Mouse (Mus musculus) spleen, adult 18-20 months (tissue): ENCODE measurements around the gene Limch1.

Experiments used
- DNase-seq, 2 experiments: peaks; one replicate each; pipeline ENCODE4 v3.0.0; 2022; ENCODE audit warnings: mixed read lengths in 2 of 2

Gene Limch1

DNA sequence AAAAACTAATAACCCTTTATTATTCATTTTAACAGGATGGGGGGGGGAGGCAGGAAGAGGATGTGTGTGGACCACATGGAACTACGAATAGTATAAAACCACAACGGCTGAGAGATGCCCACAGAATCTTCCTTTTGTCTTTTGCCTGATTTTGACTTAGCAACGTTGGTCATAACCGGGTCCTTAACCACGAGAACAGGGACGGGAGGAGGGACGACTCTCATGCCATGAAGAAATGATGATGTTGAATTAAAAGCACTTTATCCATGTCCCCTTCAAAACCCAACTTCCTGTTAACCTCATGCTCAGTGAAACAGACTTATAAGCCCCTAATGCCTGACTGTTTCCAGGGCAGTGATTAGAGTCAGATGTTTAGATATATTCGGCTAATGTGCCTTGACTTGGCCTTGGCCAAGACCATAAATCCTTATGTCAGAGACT, 41.0 kb downstream of the Limch1 start:
- DNase-seq = no peak

DNA sequence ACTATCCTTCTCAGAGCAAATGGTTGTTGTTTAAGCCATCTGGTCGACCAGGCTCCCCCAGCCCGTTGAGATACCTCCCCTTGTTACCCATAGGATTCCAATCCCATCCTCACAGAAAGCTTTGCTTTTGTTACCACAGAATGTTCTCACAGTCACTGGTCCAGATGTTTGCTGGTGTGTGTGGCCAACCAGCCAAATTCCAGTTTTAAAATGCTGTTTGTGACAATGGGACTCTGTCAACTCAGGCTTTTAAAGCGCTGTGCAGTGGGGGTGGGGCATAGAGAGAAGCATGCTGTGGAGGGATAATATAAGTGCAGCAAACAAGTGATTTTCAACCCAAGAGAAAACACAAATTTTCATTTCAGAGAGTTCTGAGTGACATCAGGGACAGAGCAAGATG, 43.4 kb downstream of the Limch1 start:
- DNase-seq = no peak

DNA sequence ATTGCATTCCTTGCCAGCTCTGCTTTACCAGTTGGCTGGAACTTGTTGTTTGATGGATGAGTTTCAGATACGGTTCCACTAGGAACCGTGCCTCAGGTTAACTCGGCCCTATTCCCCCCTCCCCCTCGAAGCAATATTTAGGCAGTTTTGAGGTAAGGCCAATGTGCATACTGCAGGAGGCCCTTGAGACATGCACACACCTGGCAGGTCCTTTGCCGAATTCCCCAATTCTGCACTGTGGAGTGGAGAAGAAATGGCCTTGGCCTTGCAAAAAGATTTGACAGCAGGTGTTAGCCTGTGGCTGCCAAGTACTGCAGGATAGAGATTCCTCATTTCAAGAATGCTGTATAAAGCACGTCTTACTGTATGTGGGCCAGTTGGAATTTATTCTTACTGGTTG, 45.5 kb downstream of the Limch1 start:
- no peak for DNase-seq

DNA sequence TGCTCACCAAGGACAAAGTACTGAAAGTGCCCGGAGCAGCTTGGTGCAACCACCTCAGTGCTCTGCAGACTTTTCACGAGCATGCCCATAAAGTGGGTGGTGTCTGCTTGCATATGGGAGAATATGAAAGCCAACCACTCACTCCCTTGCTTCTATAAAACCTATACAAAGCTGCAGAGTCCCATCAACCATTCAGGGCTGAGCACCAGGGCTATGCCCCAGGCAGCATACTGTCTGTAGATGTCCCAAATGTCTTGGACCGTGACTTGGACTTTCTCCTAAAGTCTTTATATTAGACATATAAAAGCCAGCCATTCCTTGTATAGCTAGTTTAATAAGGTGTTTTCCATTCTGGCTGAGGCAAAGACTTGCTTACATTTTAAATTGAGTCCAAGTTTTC, 47.6 kb downstream of the Limch1 start:
- no peak for DNase-seq

DNA sequence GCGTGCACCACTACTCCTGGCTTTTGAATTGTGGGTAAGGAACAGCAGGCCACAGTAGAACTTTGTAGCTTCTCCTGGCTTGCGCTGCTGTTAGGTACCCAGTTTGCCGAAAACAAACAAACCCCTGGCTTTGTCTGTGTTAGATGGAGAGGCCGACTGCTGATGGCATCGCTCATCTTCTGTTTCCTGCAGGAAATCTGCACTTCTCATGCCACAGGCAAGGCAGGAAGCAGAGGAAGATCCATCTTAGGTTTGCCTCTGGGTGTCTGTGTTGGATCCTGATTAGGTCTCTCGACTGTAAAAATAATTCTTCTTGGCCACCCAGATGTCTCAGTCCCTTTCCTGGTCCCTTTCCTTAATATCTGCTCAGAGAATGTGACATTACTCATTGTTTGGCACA, 51.7 kb downstream of the Limch1 start:
- DNase-seq = no peak

DNA sequence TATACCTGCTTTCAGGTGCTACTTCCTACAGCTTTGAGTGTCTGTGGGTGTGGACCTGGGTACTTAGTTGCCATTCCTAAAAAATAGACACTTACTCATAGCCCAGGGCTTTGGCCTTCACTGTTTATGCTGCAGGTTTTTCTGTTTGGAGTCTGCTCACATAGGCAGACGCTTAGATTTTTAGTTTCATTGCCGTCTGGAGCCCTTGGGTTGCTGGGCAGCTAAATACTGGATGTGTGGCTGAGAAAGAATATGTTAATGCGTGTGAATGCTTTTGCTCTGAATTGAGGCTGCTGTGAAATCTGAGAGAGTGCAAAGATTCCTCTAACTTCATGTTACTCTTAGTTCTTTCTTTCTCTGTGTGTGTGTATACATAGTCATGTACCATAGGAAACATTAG, 52.5 kb downstream of the Limch1 start:
- DNase-seq = no peak

DNA sequence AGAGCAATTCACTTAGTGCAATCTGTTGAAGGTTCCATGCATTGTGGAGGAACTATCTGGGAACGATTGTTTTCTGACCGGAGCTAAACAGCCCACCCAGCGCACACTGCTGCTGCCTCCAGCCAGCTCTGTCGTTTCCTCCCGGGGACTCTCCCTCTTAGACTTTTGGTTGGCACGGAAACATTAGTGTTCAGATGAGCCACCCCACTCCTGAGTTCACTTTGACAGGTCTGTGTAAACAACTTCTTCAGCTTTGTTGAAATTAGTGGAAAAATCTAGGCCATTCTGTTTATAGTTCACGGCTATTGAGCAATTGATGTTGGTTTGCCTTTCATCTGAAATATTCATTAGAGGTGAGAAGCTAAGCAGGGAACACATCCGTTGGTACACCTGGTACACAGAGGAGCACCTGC, 53.0 kb downstream of the Limch1 start:
- DNase-seq = no peak

DNA sequence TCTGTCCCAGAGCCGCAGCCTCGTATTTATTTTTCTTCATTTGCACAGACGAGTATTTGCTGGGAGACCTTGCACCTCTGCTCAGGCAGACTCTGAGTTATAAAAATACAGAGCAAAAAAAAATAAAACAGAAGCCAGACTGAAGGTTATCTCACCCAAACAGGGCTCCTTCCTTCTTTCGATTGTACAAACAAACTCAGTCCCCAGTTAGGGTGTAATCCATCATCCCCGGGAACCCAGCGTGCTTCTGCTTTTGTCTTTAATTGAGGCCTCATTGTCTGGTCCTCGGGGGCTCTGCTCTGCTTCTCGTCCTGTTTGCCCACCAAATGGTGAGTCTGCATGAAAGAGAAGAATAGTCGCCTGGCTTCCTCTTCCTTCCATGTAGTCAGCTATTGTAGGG, 54.6 kb downstream of the Limch1 start:
- no peak for DNase-seq

DNA sequence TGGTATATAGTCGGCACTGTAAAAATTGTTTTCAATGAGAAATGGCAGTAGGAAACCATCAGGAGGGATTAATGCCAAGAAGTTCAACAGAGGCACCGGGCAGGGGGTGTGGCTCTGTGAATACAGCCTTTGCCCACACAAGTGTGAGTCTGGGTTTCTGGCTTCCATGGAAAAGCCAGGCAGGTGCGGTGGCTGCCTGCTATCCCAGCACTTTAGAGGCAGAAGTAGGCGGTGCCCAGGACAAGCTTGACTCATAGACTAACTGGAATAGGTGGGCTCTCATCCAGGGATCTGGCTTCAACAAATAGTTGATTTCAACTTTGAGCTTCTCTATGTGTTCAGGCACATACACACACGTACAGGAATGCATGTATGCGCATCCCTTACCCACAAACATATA, 55.4 kb downstream of the Limch1 start:
- no peak for DNase-seq

DNA sequence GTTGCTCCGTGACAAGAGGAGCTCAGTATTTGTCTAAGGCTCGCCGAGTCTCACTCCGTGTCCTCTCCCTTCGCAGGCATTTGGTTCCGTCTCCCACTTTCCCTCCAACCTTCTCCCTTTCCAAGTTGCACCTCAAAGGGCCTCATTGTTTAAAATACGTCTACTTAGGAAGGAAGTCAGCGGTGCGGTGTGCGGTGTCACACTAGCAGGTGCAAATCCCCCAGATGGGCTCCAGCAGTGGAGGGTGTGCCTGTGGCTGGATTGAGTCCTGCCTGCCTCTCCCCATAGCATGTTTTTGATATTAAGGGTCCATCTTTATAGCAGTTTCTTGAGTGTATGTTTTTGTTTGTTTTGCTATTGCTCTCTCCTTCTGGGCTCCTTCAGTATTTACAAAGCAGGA, 56.6 kb downstream of the Limch1 start:
- DNase-seq = no peak

DNA sequence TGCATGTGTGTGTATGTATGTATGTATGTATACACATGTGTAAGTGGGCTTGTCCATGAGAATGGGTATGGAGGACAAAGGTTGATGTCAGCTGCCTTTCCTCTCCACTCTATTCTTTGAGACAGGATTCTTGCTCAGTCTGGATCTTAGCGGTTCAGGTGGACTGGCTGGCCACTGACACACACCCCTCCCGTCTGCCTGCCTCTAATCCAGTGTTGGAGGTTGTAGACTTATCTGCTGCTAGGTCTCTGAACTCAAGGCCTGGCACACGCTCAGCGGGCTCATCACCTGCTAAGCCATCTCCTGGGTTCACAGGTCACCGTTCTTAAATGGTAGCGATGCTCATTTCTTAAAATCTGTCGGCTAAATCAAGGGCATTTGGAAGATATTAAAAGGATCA, 60.7 kb downstream of the Limch1 start:
- DNase-seq = no peak

DNA sequence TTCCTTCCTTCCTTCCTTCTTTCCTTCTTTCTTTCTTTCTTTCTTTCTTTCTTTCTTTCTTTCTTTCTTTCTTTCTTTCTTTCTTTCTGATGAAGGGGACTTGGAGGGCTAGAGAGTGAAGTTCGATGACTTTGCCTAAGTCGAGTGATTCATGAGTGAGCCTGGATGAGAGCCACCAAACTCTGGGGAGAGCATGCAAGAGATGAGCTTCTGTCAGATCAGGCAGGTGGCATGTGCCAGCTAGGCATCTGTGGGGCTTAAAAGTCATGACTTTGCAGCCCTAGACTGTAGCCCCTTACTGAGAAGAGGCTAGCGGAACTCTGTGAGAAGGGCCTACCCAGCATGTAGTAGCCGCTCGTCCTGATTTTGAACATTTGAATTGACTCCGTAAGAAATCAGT, 62.1 kb downstream of the Limch1 start:
- no peak for DNase-seq

DNA sequence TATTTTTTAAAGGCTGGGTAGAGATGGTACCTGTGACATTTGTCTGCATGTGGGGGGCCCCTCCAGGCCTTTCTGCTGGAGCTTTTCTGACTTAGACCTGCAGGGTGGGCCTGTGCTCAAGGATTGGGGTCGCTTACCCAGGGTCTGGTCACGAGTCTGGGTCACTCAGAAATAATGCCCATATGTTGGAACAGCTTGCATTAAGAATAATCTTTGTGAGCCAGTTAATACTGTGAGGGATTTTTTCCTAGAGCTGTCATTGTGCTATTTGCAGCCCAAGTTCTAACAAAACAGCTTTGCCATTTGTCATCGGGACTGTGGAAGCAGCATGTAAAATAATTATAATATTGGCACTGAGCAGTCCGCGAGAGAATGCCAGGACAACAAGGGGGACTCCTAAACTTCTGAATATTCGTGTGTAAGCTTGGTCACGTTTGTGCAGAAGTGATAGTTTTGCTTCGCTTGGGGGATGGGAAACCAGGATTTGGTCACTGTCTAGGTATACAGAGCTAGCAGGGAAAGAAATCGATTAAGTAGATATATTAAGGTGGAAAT, 63.5 kb downstream of the Limch1 start:
- DNase-seq = no peak

DNA sequence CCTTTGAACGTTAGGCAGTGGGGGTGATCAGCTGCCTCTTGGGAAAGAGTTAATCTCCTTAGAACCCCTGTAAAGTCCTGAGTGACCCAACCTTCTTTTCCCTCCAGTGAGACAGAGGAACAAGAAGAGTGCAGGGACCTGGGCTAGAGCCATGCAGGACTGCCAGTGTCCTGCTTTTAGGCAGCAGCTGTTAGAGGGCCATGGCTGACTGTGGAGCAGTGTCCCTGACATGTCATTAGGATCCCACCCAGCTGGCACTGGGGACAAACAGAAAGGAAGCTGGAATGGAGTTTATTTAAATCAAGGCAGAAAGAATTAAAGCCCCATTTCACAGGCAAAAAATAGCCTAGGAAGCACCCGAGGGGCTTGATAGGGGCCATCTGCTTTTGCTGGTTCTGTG, 64.8 kb downstream of the Limch1 start:
- no peak for DNase-seq

DNA sequence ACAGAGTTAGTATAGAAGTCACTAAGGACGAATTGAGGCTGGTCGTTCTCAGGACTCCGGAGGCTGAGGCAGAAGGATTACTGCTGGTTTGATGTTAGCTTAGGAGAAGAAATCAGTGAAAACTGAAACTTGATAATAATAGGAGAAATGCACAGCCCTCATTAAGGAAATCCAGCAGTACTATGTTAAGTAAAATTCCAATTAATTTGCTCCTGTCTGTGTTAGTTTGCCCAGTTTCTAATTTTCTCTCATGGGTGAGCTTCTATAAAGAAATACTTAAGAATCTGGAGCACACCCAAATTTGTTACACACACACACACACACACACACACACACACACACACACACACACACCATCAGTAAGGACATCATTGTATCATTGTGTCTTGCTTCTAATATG, 69.0 kb downstream of the Limch1 start:
- DNase-seq = no peak

DNA sequence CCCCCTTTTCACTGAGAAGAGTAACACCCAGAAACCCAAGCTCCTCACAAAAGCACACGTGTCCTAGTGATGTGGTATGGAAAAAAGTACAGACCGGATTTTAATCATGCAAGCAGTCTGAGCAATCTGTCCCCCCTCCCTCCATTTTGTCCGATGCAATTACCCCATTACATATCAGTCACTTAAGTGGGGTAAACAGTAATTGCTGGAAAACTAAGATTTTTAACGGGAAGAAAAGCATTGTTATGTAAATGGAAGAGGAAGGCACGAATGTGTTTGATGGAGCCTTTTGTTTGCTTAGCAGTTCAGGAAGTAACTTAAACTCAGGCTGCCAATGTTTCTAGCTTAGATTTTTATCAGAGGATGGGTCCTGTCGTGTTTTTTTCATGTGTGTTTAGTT, 70.2 kb downstream of the Limch1 start:
- DNase-seq = no peak

DNA sequence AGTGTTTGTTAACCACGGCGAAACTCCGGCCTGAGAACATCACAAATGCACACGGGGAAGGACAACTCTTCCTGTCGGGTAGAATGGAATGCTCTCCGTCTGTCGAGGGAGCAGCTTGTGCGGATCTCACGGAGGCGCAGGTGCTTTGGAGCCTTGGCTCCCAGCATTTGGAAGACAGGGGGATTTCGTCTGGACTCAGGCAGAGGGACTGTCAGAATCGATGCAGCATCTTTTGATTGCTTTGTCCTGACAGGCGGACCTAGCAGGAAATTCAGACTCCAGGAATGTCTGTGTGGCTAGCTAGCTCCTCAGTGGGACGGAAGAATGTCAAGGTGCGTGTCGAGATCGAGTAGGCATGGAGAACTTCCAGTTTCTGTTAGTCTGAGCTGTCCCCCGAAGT, 71.1 kb downstream of the Limch1 start:
- DNase-seq = no peak

DNA sequence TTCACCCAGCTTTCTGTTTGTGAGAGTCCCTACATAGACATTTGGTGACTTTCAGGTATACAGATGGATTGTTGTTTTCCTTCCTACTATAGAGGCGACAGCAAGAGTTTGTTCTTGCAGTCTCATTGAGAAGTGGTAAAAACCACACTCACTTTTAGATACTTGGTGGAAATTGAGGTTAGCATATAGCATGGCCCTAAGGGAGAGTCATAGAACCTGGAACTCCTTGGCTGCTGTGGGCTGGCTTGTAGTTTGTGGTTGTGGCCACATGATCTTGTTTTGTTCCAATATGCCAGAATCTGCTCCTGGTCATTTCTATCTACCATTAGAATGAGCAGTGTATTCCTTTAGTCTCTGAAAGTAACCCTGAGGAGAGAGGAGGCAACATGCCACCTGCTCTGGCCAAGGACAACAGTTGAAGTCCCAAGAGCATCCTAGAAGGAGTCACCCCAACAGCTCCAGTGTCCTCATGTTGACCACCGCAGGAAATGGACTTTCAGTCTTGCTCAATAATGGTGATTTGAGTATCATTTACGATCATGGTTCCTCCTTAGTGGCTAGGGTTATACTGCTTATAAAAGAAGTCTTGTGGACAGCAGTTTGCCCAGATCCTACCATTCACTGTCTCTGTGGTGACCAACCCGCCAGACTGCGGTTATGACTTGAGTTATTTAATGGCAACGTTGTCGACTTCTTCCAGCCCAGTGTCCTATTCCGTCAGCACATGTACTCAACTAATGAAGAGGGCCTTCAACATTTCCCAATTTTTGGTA, 71.7 kb downstream of the Limch1 start:
- no peak for DNase-seq

DNA sequence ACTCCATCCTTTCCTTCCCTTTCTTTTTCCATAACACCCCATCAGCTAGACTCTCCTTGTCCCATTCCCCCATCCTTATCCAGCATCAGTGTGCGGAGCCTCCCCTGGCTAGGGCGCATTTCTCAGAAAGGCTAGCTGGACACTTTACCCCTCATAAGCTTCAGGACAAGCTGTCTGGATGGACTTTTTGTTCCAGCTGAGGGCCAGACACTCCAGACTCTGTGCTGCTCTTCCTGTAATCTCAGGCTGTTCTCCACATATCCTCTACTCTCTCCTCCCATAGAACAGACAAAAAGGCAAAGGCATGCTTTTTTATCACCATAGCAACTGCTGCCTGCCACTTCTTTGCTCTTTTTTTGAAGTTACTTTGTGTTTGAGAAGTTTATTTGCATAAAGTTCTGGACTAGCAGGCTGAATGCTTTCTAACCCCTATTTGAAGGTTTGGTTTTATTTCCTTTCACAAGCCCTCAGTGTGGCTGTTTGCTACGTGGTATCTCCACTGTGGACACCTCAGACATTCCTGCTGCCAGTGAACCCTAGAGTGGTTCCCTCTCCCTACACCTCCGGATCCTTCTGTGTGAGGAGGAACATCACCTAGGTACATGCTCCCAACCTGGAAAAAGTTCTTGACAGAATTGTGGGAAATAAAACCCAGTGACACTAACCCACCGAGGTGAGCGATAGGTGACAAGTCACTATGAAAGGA, 77.0 kb downstream of the Limch1 start:
- DNase-seq = no peak

DNA sequence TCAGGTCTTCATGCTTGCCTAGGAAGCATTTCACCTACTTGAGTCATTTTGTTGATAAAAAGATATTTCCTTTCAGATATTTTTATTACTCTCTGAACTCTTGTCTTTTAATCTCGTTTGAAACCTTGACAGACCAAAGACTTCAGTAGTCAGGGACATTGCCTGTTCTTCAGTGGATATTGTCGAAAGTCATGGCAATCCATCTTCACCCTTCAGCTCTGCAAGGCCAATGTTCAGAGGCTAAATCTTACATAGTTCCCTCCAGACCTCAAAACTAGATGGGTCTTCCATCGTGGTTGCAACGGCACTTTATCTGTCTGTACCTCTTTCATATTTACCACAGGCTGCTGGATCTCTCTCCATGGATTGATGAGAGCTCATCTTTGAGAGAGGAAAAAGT, 80.0 kb downstream of the Limch1 start:
- DNase-seq = no peak

DNA sequence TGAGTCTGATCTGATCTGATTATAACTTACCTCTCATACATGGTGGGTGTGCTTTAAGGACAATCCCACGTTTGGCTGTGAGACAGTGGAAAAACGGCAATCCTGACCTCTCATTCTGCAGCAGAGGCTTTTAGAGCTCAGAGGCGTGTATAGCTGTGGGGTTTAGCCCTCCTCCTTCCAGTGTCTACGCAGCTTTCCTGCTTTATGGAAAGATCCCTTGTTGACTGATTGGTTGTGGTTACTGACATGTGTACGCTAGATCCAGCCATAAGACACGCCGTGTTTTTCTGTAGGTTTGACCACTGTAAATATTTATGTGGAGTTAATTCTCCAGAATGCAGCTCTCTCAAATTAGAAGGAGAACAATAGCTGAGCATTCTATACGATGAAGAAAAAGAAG, 81.2 kb downstream of the Limch1 start:
- no peak for DNase-seq

DNA sequence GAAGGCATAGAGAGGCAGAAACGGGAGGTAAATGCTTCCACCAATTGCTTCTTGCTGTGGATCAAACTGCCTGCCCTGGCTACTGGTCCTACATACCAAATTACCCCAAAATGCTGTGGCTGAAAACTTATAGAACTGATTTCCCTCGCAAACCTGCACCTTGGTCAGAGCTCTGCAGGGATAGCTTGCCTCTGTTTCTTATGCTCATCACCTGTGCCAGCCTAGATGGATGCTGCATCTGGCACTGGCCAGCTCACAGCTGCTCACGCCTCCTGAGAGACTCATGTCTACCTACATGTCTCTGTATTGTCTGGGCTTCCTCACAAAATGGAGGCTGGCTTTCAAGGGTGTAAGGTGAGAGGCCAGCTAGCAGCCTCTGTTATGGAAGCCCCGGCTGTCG, 83.9 kb downstream of the Limch1 start:
- DNase-seq = no peak

DNA sequence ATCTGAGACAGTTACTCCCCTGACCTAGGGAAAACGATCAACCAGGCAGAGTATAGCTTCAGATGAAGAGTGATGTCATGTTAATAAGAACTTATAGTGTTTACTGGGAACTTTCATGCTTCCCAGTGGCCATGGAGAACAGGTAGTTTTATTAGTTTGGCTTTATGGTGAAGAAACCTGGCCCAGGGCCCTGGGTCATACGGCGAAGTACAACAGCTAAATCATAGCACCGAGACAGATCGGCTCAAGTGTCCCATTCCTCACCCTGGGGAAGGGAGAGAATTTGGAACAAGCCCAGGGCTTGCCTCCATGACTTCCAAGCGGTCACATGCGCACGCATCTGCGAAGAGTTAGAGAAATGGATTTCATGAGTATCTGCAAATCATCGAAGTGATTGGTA, 84.6 kb downstream of the Limch1 start:
- no peak for DNase-seq

DNA sequence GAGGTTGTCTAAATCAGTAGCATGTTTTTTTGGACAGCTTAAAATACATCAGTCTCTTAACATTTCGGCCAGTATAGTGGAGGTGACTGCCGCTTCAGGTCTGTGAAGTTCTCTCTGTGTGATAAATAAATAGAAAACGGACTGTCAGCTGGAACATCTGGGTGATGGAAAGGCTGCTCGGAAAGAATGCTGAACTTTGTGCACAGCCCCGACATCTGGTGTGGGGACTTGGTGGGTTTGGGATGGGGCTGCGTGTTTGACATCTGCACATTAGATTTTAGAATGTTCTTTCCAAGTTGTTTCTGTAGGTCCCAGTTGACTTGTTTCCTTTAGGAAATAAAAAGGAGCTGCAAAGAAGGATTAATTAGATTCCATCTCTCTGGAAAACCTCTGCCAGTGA, 89.1 kb downstream of the Limch1 start:
- DNase-seq = no peak
